Mouse (Mus musculus) right cerebral cortex, adult 2 months (tissue): ENCODE data around the gene Pramef25.
"Not testable (repeated sequence)": the region's sequence is repeated elsewhere in the genome, so short reads cannot be mapped to it uniquely, and the experiment has no call there.

ENCODE experiments used
- DNase-seq, 2 experiments: peaks; one replicate each; pipeline ENCODE4 v3.0.0; 2021 to 2022; ENCODE audit warnings: low spot score in 2 of 2

Pramef25 gene

DNA sequence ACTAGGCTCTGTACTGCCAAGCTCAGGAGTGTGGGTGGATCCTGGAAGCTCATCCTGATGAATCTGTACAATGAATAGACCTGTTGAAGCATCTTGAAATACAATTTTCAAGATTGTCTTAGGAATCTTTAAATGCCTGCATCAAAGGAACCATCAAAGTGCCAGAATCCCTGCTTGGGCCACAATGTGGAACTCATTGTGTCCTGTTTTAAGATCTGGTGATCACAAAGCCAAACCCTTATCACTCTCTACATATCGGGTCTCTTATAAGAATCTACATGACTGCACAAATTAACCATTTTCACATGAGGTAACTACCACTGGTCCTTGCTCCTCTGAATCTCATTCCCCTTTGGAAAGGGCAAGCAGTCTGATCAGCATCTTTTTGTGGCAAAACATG is at the start of gene Pramef25:
Gene Pramef25, minus strand, starts transcription at position 101 of the 400 bp plus-strand sequence.
- not testable (repeated sequence) for DNase-seq

GRCm38 (mm10) chr4:143994269-143994668 is 43.5 kb upstream of the Pramef25 start, which contains the start of gene Pramef17:
Gene Pramef17, minus strand, starts transcription at chr4:143994369.
- not testable (repeated sequence) for DNase-seq

DNA sequence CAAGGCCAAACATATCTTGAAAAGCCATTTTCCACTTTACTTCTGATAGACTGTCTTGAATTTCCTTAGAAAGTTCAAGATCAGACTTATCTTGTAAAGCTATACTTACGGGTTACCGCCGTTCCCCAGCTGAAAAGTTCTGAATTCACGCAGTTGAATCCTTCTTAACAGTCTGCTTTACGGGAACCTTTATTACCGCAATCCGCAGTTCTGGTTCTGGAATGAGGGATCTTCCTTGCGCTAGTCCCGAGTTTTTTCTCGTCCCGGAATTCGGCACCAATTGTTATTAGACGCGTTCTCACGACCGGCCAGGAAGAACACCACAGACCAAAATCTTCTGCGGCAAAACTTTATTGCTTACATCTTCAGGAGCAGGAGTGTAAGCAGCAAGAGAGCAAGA is 37.3 kb upstream of the Pramef25 start:
- peak; percentile 26 to 63 for DNase-seq

GRCm38 (mm10) chr4:143987475-143987941 is 36.7 kb upstream of the Pramef25 start:
- DNase-seq = peak; percentile 12 to 40

DNA sequence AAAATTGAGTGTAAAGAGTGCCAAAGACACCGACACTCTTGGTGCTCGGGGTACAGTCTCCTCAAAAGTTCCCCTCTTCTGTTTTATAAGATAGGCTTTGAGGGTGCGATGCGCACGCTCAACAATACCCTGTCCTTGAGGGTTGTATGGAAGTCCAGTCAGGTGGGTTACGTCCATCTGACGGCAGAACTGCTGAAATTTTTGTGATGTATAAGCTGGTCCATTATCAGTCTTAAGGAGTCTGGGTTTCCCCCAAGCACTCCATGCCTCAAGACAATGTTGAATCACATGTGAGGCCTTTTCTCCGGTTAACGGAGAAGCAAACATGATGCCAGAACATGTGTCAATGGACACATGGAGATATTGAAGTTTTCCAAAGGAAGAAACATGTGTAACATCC is 34.9 kb upstream of the Pramef25 start:
- DNase-seq = peak; percentile 17 to 30

GRCm38 (mm10) chr4:143985165-143985564 is 34.3 kb upstream of the Pramef25 start:
- peak; percentile 7 to 15 for DNase-seq

- DNase-seq = not testable (repeated sequence)
Observed at GRCm38 (mm10) chr4:143983446-143983845, 32.6 kb upstream of the Pramef25 start.

DNA sequence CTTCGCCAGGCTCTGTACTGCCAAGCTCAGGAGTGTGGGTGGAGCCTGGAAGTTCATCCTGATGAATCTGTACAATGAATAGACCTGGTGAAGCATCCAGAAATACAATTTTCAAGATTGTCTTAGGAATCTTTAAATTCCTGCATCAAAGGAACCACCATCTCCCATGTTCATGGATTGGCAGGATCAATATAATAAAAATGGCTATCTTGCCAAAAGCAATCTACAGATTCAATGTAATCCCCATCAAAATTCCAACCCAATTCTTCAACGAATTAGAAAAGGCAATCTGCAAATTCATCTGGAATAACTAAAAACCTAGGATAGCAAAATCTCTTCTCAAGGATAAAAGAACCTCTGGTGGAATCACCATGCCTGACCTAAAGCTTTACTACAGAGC is 16.0 kb upstream of the Pramef25 start, which contains the start of gene Gm13101:
Gene Gm13101, minus strand, starts transcription at position 101 of the 400 bp plus-strand sequence.
- not testable (repeated sequence) for DNase-seq

DNA sequence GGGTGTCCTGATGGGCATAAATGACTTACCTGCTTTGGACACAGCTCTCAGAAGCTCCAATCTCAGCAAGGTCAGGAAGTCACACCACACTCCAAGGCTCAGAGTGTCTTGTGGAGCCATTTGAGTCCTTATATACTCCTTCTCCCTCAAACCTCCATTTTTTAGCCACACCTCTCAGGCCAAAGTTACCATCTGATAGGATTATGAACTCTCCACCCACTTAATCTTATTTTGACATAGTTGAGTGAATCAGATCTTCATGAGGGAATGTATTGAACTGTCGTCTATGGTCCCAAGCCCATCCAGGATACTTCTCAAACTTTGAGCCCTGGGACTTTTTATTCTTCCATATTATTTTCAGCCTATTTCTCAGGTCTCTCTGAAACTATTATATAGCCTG is 50.5 kb downstream of the Pramef25 start, which contains the start of gene Pramef6:
Gene Pramef6, minus strand, starts transcription at position 101 of the 400 bp plus-strand sequence.
- not testable (repeated sequence) for DNase-seq
